9 mouse cellular contexts compared by ENCODE assay signal in the genomic region with DNA sequence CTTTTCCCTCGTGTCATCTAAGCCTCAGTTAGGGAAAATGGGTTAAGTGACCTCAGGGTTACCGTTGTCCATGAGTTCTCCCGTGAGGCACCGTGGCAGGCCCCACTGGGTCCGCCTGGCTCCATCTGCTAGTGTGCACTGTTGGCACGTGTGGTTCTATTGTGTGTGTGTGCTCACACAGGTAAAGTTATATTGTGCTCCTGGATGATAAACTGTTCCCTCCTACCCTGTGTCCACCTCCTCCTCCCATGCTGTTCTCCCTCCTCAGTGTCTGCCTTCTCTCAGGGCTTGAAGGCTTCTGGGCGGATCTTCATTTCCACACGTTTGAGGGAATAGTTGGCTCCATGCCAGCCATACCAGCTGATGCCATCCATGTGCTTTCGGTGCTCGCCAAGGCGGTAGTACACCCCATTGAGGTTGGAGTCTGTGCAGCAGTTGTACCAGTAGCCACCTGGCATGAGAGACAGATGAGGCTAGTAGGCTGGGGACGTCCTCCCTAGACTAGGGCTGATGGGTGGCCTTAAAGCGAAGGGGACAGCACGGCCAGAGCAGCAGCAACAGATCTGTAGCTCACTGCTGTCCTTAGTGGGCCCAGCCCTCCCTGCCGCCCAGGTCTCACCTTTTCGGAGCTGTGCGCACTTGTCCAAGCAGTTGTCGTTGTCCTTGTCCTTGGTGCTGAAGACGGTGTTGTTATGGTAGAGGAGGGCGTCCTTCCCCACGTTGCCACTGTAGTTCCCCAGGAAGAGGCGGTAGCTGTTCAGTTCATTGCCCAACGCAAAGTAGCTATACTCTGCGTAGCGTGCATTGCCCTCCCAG. TPM values are rescaled to one million over a fixed set of nuclear protein-coding genes. Genes with fewer than 3 reads are reported as not detected.
DNase-seq lines count a peak whose midpoint lies in the region; ATAC-seq lines count a peak whose summit lies in the region.
"Had no signal": no experiment of that assay in that cellular context is flagged by ENCODE, and none has a peak within 500 bp of the region (broad histone marks: within the 10 kb centered on the region; RNA-seq: fewer than 3 reads in every experiment).

No protein-coding gene starts in this region.

- H3K36me3 ChIP-seq in forebrain, embryonic 13.5 days (ENCODE audit: poor library complexity, severe bottlenecking): peaks cover 85% of the 10 kb centered on the region
- peaks cover 2% of the 10 kb centered on the region; the same call in 1 of the 2 replicates for H3K36me3 ChIP-seq in forebrain, embryonic 11.5 days (ENCODE audit: control insufficient read depth, insufficient read depth, low read length)

- peaks cover 12% of the 10 kb centered on the region for H3K4me1 ChIP-seq in forebrain, embryonic 13.5 days
- no peaks in the 10 kb centered on the region for H3K4me1 ChIP-seq in forebrain, embryonic 11.5 days (replicated peaks; ENCODE audit: control insufficient read depth, insufficient read depth, low read length)

- H3K9me3 ChIP-seq in forebrain, embryonic 13.5 days (replicated peaks): no peaks in the 10 kb centered on the region
- no peaks in the 10 kb centered on the region for H3K9me3 ChIP-seq in forebrain, embryonic 11.5 days (ENCODE audit: control insufficient read depth, low read length)

- H3K27me3 ChIP-seq in forebrain, embryonic 13.5 days: no peaks in the 10 kb centered on the region
- H3K27me3 ChIP-seq in forebrain, embryonic 11.5 days (ENCODE audit: control insufficient read depth, insufficient read depth, low read length): no peaks in the 10 kb centered on the region

- peak; percentile 91 for ATAC-seq in forebrain, embryonic 13.5 days
- no peak for ATAC-seq in forebrain, embryonic 11.5 days (replicated peaks; ENCODE audit: low FRiP score)

- H3K9ac ChIP-seq in forebrain, embryonic 13.5 days: no peak overlapping the region
- no peak overlapping the region for H3K9ac ChIP-seq in forebrain, embryonic 11.5 days (ENCODE audit: low read length)

- DNase-seq in forebrain, embryonic 11.5 days (ENCODE audit: low spot score): no peak
- DNase-seq in 416B (ENCODE audit: low read depth): peak; percentile 4
- peak; percentile 70 for DNase-seq in cerebellum, adult 8-10 months
- DNase-seq in layer of hippocampus, postnatal 10 days (ENCODE audit: low spot score in 2 of 2): peak; percentile 69 to 70
- no peak for DNase-seq in adipocyte (ENCODE audit: low spot score)
- no peak for DNase-seq in heart, postnatal 25 days (ENCODE audit: low spot score)
- DNase-seq in heart, postnatal 14 days: no peak

- no peak overlapping the region for H3K4me3 ChIP-seq in forebrain, embryonic 13.5 days
- no peak overlapping the region for H3K4me3 ChIP-seq in forebrain, embryonic 11.5 days (ENCODE audit: low read depth, low read length)

- no peak overlapping the region for H3K4me2 ChIP-seq in forebrain, embryonic 13.5 days
- no peak overlapping the region for H3K4me2 ChIP-seq in forebrain, embryonic 11.5 days (ENCODE audit: low read depth, low read length, severe bottlenecking)

- peak overlapping the region; percentile 63 for H3K27ac ChIP-seq in forebrain, embryonic 13.5 days
- no peak overlapping the region for H3K27ac ChIP-seq in forebrain, embryonic 11.5 days (ENCODE audit: low read depth, low read length)

- 71% methylated on average over 25 of the region's 25 CpGs for WGBS in forebrain, embryonic 13.5 days
- WGBS in forebrain, embryonic 11.5 days: 90% methylated on average over 25 of the region's 25 CpGs

- intact Hi-C loops in heart, postnatal 25 days (cut with DNase I): no loop called here
- intact Hi-C loops in heart, postnatal 14 days (cut with DNase I): no loop called here

RNA-seq across cellular contexts. Expression of gene Angptl7, which starts 4.2 kb away (rescaled TPM):
- 0.37 and 0.41 TPM in 2 replicates for polyA plus RNA-seq in forebrain, embryonic 13.5 days (2015; fragmentation: Nextera tagmentation; extraction: Ambion mirVana)
- 0.20 and 0.47 TPM in 2 replicates for polyA plus RNA-seq in forebrain, embryonic 11.5 days (2014; fragmentation: Nextera tagmentation; extraction: Ambion mirVana)
- under 1 TPM; 0.20 to 0.21 TPM for total RNA-seq in layer of hippocampus, postnatal 10 days (2021)
- total RNA-seq in heart, postnatal 25 days (2021): 1 to 10 TPM; 2.3 to 5.4 TPM
- total RNA-seq in heart, postnatal 14 days (2021): 1 to 10 TPM; 2.8 to 5.7 TPM
- total RNA-seq: hematopoietic stem cell, adult 5-6 weeks had no signal

RNA-seq across cellular contexts. Expression of gene Mtor, which starts 47.7 kb away (rescaled TPM):
- polyA plus RNA-seq in forebrain, embryonic 13.5 days (2015; fragmentation: Nextera tagmentation; extraction: Ambion mirVana): 21.9 and 24.0 TPM in 2 replicates
- polyA plus RNA-seq in forebrain, embryonic 11.5 days (2014; fragmentation: Nextera tagmentation; extraction: Ambion mirVana): 30.6 and 37.6 TPM in 2 replicates
- total RNA-seq in layer of hippocampus, postnatal 10 days (2021): 10 to 100 TPM; 81.3 to 85.9 TPM
- total RNA-seq in heart, postnatal 25 days (2021): 10 to 100 TPM; 45.3 to 46.0 TPM
- total RNA-seq in heart, postnatal 14 days (2021): 10 to 100 TPM; 46.6 to 51.9 TPM

RNA-seq across cellular contexts. Expression of gene Ubiad1, which starts 51.5 kb away (rescaled TPM):
- polyA plus RNA-seq in forebrain, embryonic 13.5 days (2015; fragmentation: Nextera tagmentation; extraction: Ambion mirVana): 17.3 and 18.7 TPM in 2 replicates
- polyA plus RNA-seq in forebrain, embryonic 11.5 days (2014; fragmentation: Nextera tagmentation; extraction: Ambion mirVana): 17.0 and 19.6 TPM in 2 replicates
- 1 to 10 TPM; 7.8 to 8.4 TPM for total RNA-seq in layer of hippocampus, postnatal 10 days (2021)
- 10 to 100 TPM; 19.4 to 20.7 TPM for total RNA-seq in heart, postnatal 25 days (2021)
- total RNA-seq in heart, postnatal 14 days (2021): 10 to 100 TPM; 18.9 to 22.1 TPM

Comparison
In these comparisons a context has a peak if more than half of its experiments do, and no peak if none do; other contexts are left out.
1. DNase-seq: peak in 416B (single experiment), cerebellum, adult 8-10 months (single experiment) and layer of hippocampus, postnatal 10 days (2 of 2); none in forebrain, embryonic 11.5 days (single experiment), adipocyte (single experiment), heart, postnatal 25 days (single experiment) and heart, postnatal 14 days (0 of 2).